Mouse (Mus musculus): ENCODE measurements around the gene Rmdn2.

- TF ChIP-seq CTCF (IDR thresholded peaks at IDR 0.05; ENCODE audit: borderline replicate concordance, insufficient read depth, low read length): no peak
- no peak for TF ChIP-seq POLR2A (IDR thresholded peaks at IDR 0.05; ENCODE audit: low read depth, low read length)
Observed at GRCm38 (mm10) chr17:79726613-79727012, 115.0 kb downstream of the Rmdn2 start.
